Mouse (Mus musculus): ENCODE results near the gene Bcl6b.

GRCm38 (mm10) chr11:70213736-70214135 is 15.9 kb downstream of the Bcl6b start:
- TF ChIP-seq POLR2A (IDR thresholded peaks at IDR 0.05; ENCODE audit: borderline replicate concordance, extremely low read depth, insufficient read depth, insufficient read length, poor library complexity, severe bottlenecking) (no peak), CTCF (IDR thresholded peaks at IDR 0.05; ENCODE audit: borderline replicate concordance, extremely low read depth, insufficient read depth, insufficient read length) (no peak)
